Mouse (Mus musculus) testis, adult 2 months (tissue): ENCODE results near the gene Snx9. TPM values are rescaled to one million over a fixed set of nuclear protein-coding genes. Genes with fewer than 3 reads are reported as not detected.

ENCODE experiments used
- H3K27ac ChIP-seq: fragments of 200-500 bp; 2 replicates; pipeline ENCODE4 v1.5.1; 2012; ENCODE audit warnings: low read depth, low read length; ENCODE audit not compliant: control insufficient read depth, insufficient read depth
- H3K27me3 ChIP-seq: fragments of 200-500 bp; 2 replicates; pipeline ENCODE4 v1.6.1; 2012; ENCODE audit warnings: mild to moderate bottlenecking, low read length, moderate library complexity; ENCODE audit not compliant: control insufficient read depth, insufficient read depth
- H3K36me3 ChIP-seq: fragments of 200-500 bp; 2 replicates; pipeline ENCODE4 v1.6.1; 2012; ENCODE audit warnings: mild to moderate bottlenecking, low read length; ENCODE audit not compliant: control insufficient read depth, insufficient read depth
- H3K4me1 ChIP-seq: fragments of 200-500 bp; 2 replicates; pipeline ENCODE4 v1.6.1; 2012; ENCODE audit warnings: low read length; ENCODE audit not compliant: control insufficient read depth, insufficient read depth
- H3K4me3 ChIP-seq: fragments of 200-500 bp; 2 replicates; pipeline ENCODE4 v1.5.1; 2012; ENCODE audit warnings: low read depth, mild to moderate bottlenecking, low read length, moderate library complexity, mixed read lengths; ENCODE audit not compliant: control insufficient read depth
- CTCF ChIP-seq: fragments of 200-500 bp; IDR thresholded peaks from 2 replicates; pipeline ENCODE4 v1.5.1; 2012; ENCODE audit warnings: low read depth, mild to moderate bottlenecking, inconsistent platforms, low read length, moderate library complexity; ENCODE audit not compliant: control insufficient read depth, insufficient read depth, insufficient replicate concordance
- POLR2A ChIP-seq: fragments of 200-500 bp; IDR thresholded peaks from 2 replicates; pipeline ENCODE4 v1.6.1; 2012; ENCODE audit warnings: low read depth, mild to moderate bottlenecking, inconsistent platforms, low read length, moderate library complexity; ENCODE audit not compliant: control insufficient read depth
- polyA plus RNA-seq: library from polyadenylated mRNA; depleted of rRNA; stranded (reverse); fragments of >200 nt; gene quantifications from 2 replicates; pipeline ENCODE4 v1.2.3, GENCODE M21; 2012

Snx9 gene
- polyA plus RNA-seq, 1 experiment: 7.1 TPM

- Histone ChIP-seq H3K4me1 (peaks cover 5% of the 10 kb centered on the region), H3K27me3 (no peaks in the 10 kb centered on the region), H3K27ac (no peak overlapping the region), H3K36me3 (no peaks in the 10 kb centered on the region), H3K4me3 (no peak overlapping the region)
- TF ChIP-seq CTCF (no peak), POLR2A (no peak)
Measured at GRCm38 (mm10) chr17:5827836-5828582, 13.1 kb upstream of the Snx9 start.

- Histone ChIP-seq H3K27ac (no peak overlapping the region), H3K36me3 (no peaks in the 10 kb centered on the region), H3K4me1 (peaks cover 5% of the 10 kb centered on the region), H3K4me3 (no peak overlapping the region), H3K27me3 (no peaks in the 10 kb centered on the region)
- TF ChIP-seq POLR2A (no peak), CTCF (no peak)
Measured at GRCm38 (mm10) chr17:5828583-5828836, 12.6 kb upstream of the Snx9 start.

GRCm38 (mm10) chr17:5828944-5829343, 12.2 kb upstream of the Snx9 start:
- Histone ChIP-seq H3K4me1 (peaks cover 5% of the 10 kb centered on the region), H3K27ac (no peak overlapping the region), H3K27me3 (no peaks in the 10 kb centered on the region), H3K36me3 (no peaks in the 10 kb centered on the region), H3K4me3 (no peak overlapping the region)
- no peak for TF ChIP-seq CTCF
- TF ChIP-seq POLR2A: no peak

- no peak for TF ChIP-seq CTCF
- no peak for TF ChIP-seq POLR2A
- Histone ChIP-seq H3K4me1 (peaks cover 2% of the 10 kb centered on the region), H3K27ac (no peak overlapping the region), H3K4me3 (no peak overlapping the region), H3K27me3 (no peaks in the 10 kb centered on the region), H3K36me3 (no peaks in the 10 kb centered on the region)
Measured at GRCm38 (mm10) chr17:5829930-5830329, 11.2 kb upstream of the Snx9 start.

GRCm38 (mm10) chr17:5830382-5830781, 10.7 kb upstream of the Snx9 start:
- Histone ChIP-seq H3K27me3 (no peaks in the 10 kb centered on the region), H3K4me1 (peaks cover 2% of the 10 kb centered on the region), H3K27ac (no peak overlapping the region), H3K36me3 (no peaks in the 10 kb centered on the region), H3K4me3 (no peak overlapping the region)
- TF ChIP-seq POLR2A (no peak), CTCF (no peak)

- H3K36me3 ChIP-seq: no peaks in the 10 kb centered on the region
- no peaks in the 10 kb centered on the region for H3K27me3 ChIP-seq
- H3K4me3 ChIP-seq: no peak overlapping the region
- no peak overlapping the region for H3K27ac ChIP-seq
- H3K4me1 ChIP-seq: peaks cover 2% of the 10 kb centered on the region
- TF ChIP-seq CTCF (no peak), POLR2A (no peak)
Measured at GRCm38 (mm10) chr17:5830832-5831231, 10.3 kb upstream of the Snx9 start.

GRCm38 (mm10) chr17:5831257-5831806, 9.8 kb upstream of the Snx9 start:
- H3K27me3 ChIP-seq: no peaks in the 10 kb centered on the region

More at GRCm38 (mm10) chr17:5831257-5831806, 9.8 kb upstream of the Snx9 start:
- Histone ChIP-seq H3K36me3 (no peaks in the 10 kb centered on the region), H3K27ac (no peak overlapping the region), H3K4me1 (peaks cover 2% of the 10 kb centered on the region), H3K4me3 (no peak overlapping the region)
- TF ChIP-seq CTCF (no peak), POLR2A (no peak)
